Mouse (Mus musculus): ENCODE measurements around the gene D1Ertd622e.

D1Ertd622e gene

GRCm38 (mm10) chr1:97580270-97580669 lies 81.6 kb downstream of the D1Ertd622e start:
- no peak for DNase-seq (ENCODE audit: low spot score in 2 of 2)

GRCm38 (mm10) chr1:97578025-97578417 lies 83.9 kb downstream of the D1Ertd622e start:
- DNase-seq (ENCODE audit: low spot score in 2 of 2) = no peak

DNA sequence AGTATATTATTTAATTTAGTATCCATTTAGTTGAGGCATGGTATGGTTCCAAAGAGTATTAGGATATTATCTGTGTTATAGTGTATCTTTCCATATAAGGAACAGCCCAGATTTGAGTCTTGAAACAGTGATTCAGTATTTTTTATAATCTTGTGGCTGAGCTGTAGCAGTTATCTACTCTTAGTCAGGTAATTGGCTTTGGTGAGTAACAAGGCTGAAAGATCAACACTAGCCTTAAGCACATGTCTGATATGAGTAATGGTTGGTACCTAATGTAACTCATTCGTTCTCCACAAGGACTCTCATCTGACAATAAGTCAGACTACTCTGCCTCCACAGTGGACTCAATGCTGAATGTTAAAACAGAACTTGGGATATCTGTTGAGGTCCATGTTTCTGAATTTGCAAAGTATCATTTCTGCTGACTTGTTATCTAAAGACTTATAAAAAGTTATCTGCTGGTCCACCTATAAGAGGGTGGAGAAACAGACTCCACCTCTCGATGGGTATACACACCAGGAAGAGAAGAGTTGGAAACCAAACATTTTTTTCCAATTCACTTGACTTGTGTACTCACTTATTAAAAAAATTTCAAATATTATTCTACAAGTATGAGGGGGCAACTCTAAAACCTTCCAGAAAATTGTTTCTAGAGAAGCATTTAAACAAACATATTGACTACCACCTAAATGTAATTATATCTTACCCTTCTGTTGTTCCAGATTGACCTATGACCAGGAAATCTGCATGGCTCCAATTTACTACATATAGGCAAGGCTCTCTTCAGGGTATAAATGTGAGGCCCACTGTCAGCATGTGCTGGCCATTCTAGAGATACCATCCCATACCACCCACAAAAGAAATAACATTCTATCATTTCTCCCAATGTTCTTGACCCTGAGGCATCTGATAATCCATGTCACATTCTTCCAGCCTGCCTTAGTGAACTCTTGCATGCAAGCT lies 84.5 kb downstream of the D1Ertd622e start:
- DNase-seq (ENCODE audit: low spot score in 2 of 2) = no peak

DNA sequence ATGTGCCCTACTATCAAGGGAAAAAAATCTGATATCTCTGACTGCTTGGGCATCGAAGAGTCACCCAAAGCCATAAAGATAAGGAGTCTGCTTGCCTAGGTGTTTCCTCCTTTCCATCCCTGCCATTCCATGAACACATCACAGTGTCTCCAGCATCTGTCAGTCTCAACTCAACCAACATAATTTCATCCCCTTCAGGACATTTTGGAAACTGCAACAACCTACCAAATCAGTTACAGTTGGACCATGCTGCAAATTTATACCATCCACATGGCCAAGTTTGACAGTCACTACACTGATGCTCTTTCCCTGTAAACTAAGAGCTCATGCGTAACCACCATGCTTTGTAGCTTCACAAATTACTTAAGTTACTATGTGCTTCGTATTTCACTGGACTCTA lies 85.3 kb downstream of the D1Ertd622e start:
- no peak for DNase-seq (ENCODE audit: low spot score in 2 of 2)

GRCm38 (mm10) chr1:97570814-97571213 lies 91.1 kb downstream of the D1Ertd622e start:
- DNase-seq (ENCODE audit: low spot score in 2 of 2) = no peak

- DNase-seq (ENCODE audit: low spot score in 2 of 2) = no peak
These were observed 93.9 kb downstream of the D1Ertd622e start for GRCm38 (mm10) chr1:97567956-97568355.

GRCm38 (mm10) chr1:97564641-97565040 lies 97.2 kb downstream of the D1Ertd622e start:
- no peak for DNase-seq (ENCODE audit: low spot score in 2 of 2)

DNA sequence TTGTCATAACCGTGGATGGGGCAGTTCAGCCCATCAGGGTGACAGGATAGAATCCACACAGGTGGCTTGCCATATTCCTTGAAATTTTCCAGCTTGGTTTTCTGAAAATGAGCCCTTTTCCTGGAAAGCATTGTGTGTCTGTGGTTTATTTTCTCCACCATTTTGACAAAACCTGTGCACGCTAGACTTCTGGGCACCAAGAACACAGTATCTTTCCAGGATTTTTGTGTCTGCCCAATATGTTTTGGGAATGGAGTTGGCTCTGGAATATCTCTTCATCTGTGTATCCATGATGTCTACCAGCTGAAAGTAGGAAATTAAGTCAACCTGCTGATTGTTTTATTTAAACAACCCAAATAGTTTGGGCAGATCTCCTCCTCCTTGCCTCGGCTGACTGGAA lies 99.0 kb downstream of the D1Ertd622e start:
- DNase-seq (ENCODE audit: low spot score in 2 of 2) = no peak

Data from frontal cortex, postnatal 36 days (tissue).